Mouse (Mus musculus) thymus, adult 2 months (tissue): ENCODE data around the gene B3galnt2. TPM values are rescaled to one million over a fixed set of nuclear protein-coding genes. Genes with fewer than 3 reads are reported as not detected.

Source experiments
- DNase-seq: peaks from one replicate; pipeline ENCODE4 v3.0.0; 2021
- H3K27ac ChIP-seq: fragments of 200-500 bp; 2 replicates; pipeline ENCODE4 v1.5.1; 2012; ENCODE audit warnings: low read length, control low read depth; ENCODE audit not compliant: control insufficient read depth, insufficient read depth
- H3K27me3 ChIP-seq: fragments of 200-500 bp; 2 replicates; pipeline ENCODE4 v1.6.1; 2012; ENCODE audit warnings: mild to moderate bottlenecking, low read length, moderate library complexity, mixed read lengths; ENCODE audit not compliant: control insufficient read depth, insufficient read depth
- H3K36me3 ChIP-seq: fragments of 200-500 bp; 2 replicates; pipeline ENCODE4 v1.6.1; 2012; ENCODE audit warnings: mild to moderate bottlenecking, low read length, moderate library complexity; ENCODE audit not compliant: control insufficient read depth, insufficient read depth
- H3K4me1 ChIP-seq: fragments of 200-500 bp; replicated peaks from 2 replicates; pipeline ENCODE4 v1.6.1; 2012; ENCODE audit warnings: low read length; ENCODE audit not compliant: control insufficient read depth, insufficient read depth
- H3K4me3 ChIP-seq: fragments of 200-500 bp; 2 replicates; pipeline ENCODE4 v1.5.1; 2012; ENCODE audit warnings: mild to moderate bottlenecking, low read length, control low read depth, moderate library complexity; ENCODE audit not compliant: control insufficient read depth, insufficient read depth
- CTCF ChIP-seq: fragments of 200-500 bp; IDR thresholded peaks from 2 replicates; pipeline ENCODE4 v1.5.1; 2012; ENCODE audit warnings: mild to moderate bottlenecking, control low read depth, low read length, moderate library complexity, borderline replicate concordance; ENCODE audit not compliant: control insufficient read depth, poor library complexity, insufficient read depth; ENCODE audit errors: extremely low read depth
- POLR2A ChIP-seq: fragments of 200-500 bp; IDR thresholded peaks from 2 replicates; pipeline ENCODE4 v1.6.1; 2012; ENCODE audit warnings: mild to moderate bottlenecking, low read length, control low read depth, moderate library complexity; ENCODE audit not compliant: control insufficient read depth, poor library complexity, insufficient read depth; ENCODE audit errors: extremely low read depth
- WGBS: fragments of 180-500 bp; shearing (Covaris S2); methylation state at CpG from one replicate; pipeline ENCODE4 v1.1.7; 2018; 5-methylcytosine and 5-hydroxymethylcytosine counted together
- polyA plus RNA-seq: library from polyadenylated mRNA; depleted of rRNA; stranded (reverse); fragments of >200 nt; gene quantifications from 2 replicates; pipeline ENCODE4 v1.2.3, GENCODE M21; 2012; rRNA removed

Gene B3galnt2
- polyA plus RNA-seq = 82.5 and 98.8 TPM in 2 replicates

DNA sequence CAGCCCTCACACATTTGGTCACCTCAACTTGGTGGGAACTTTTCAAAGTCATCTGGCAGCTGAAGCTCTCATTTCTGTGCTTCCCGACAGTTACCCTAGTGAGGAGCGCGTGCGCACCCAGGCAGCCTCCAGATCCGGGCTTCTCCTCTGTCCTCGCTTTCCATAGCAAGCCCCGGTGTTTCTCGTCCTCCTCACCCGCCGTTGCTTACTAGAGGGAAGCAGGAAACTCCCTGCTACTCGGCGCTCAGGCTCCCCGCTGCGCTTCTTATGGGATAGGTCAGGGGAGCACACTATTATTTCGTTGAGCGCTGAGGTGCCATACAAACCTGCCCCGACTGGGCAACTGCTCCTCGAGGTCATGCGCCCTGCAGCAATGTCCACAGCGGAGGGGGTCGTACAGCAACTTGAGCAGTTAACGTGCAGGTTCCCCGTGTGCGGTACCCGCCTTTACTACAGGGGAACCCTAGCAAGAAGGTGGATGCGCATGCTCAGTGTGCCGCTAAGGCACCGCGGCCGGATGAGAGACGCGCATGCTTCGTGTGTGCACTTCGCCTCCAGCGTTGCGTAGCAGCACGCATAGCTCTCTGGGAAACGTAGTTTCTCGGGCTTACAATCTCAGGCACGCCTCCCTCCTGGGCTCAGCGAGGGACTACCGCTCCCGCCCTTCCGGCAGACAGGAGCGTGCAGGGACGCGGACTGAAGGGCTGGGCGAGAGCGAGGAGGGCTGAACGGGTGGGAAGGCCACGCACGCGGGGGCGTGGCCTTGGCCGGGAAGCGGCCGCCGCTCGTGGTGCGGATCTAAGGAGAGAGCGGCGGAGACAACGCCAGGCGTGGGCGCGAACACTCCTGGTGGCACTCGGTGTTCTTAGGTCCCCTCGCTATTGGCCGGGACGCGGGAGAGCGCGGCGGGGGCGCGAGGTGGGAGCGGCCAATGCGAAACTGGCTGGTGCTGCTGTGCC, at the start of gene B3galnt2:
TSS of gene B3galnt2 (plus strand) at position 596 of the 959 bp plus-strand sequence.
- Histone ChIP-seq H3K27ac (peak within 1 kb of the TSS; percentile 40), H3K4me3 (peak within 1 kb of the TSS; percentile 63), H3K27me3 (no peaks in the 10 kb centered on the region), H3K4me1 (peaks cover 4% of the 10 kb centered on the region; the same call in 1 of the 2 replicates), H3K36me3 (no peaks in the 10 kb centered on the region)
- WGBS = under 1% methylated on average over 78 of the region's 78 CpGs
- DNase-seq = peak; percentile 95
- TF ChIP-seq CTCF = no peak; the same call in 1 of the 2 replicates
- TF ChIP-seq POLR2A = peak; percentile 86

DNA sequence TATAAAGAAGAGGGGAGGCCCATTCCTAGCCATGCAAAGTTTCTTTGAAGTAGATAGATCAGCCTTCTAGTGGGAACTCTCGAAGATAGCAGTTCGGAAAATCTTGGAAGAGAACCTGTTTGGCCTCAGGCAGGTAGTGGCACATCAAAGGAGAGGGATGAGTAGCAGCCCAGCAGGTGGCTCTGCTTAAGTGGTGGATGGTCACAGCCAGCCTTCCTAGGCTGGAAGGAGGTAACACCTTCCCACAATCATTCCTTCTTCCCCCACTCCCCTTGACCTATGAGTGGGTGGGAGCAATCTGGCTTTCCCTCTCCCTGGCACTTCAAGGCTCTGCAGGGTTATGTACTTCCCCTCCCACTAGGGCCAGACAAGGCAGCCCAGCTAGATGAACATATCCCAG, 42.9 kb upstream of the B3galnt2 start:
- WGBS = 76% methylated on average over 2 of the region's 2 CpGs
- no peaks in the 10 kb centered on the region for H3K27me3 ChIP-seq
- H3K36me3 ChIP-seq = no peaks in the 10 kb centered on the region
- H3K4me1 ChIP-seq = no peaks in the 10 kb centered on the region
- no peak overlapping the region for H3K4me3 ChIP-seq
- DNase-seq = no peak
- no peak overlapping the region for H3K27ac ChIP-seq
- TF ChIP-seq CTCF = no peak
- no peak for TF ChIP-seq POLR2A

DNA sequence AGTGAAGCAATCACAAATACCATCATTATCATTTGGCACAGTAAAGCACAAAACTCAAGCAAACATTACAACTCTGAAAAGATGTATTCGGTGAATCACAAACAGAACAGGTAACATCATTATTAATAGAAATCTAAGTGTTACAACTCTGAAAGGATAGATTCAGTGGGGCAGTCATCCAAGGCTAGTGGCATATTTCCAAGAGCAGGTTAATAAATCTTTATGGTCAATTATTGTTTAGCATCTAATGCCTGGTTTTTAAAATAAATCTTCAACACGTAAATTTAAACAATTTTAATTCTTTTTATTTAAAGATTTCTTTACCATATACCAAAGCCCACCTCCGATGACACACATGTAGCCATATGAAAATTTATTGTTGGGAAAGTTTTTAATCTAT, 34.9 kb upstream of the B3galnt2 start:
- H3K4me3 ChIP-seq = no peak overlapping the region
- no peaks in the 10 kb centered on the region for H3K36me3 ChIP-seq
- H3K4me1 ChIP-seq = no peaks in the 10 kb centered on the region
- no peaks in the 10 kb centered on the region for H3K27me3 ChIP-seq
- TF ChIP-seq POLR2A (no peak), CTCF (no peak)
- H3K27ac ChIP-seq = no peak overlapping the region
- DNase-seq = no peak
- WGBS = 98% methylated on average over 3 of the region's 3 CpGs

DNA sequence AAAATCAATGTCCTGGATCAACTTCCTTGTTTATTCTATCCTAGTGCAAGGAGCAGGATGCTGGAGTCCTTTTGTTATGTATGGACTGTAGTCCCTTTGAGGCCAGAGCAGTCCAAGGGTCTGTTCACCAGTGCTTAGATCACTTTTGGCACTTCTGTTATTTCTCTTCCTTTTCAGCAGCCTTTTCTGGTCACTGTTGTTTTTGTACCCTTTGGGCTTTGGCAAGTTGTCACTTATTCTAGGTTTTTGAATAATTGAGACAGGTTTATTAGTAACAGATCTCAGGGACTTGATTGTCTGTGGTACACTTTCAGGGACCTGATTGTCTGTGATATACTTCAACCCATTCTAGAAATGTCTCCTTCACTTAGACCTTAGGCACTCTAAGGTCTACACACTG, 31.7 kb upstream of the B3galnt2 start:
- H3K36me3 ChIP-seq = no peaks in the 10 kb centered on the region
- no peak overlapping the region for H3K4me3 ChIP-seq
- H3K4me1 ChIP-seq = no peaks in the 10 kb centered on the region
- no peak overlapping the region for H3K27ac ChIP-seq
- H3K27me3 ChIP-seq = no peaks in the 10 kb centered on the region
- no peak for TF ChIP-seq POLR2A
- no peak for TF ChIP-seq CTCF
- DNase-seq = no peak

DNA sequence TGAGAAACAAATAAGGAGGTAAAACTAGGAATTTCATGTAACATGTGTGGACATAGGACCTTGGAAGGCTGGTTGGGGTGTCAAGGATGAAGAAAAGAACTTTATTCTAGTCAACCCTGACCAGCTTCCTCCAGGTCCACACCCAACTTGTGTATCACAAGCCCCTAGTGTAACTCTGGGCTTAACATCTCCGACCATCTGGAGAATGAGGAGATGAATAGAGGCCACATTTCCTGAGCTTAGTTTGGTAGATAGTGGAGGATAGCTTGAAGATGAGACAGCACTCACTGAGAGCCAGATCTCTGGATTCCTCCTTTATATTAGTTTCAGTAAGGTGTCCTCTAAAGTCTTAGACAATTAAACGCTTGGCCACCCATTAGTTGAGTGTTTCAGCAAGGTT, 24.3 kb upstream of the B3galnt2 start:
- Histone ChIP-seq H3K4me1 (no peaks in the 10 kb centered on the region), H3K27ac (no peak overlapping the region), H3K36me3 (no peaks in the 10 kb centered on the region), H3K27me3 (no peaks in the 10 kb centered on the region), H3K4me3 (no peak overlapping the region)
- no peak for TF ChIP-seq CTCF
- no peak for TF ChIP-seq POLR2A
- DNase-seq = no peak
- WGBS = 89% methylated on average over 2 of the region's 2 CpGs

DNA sequence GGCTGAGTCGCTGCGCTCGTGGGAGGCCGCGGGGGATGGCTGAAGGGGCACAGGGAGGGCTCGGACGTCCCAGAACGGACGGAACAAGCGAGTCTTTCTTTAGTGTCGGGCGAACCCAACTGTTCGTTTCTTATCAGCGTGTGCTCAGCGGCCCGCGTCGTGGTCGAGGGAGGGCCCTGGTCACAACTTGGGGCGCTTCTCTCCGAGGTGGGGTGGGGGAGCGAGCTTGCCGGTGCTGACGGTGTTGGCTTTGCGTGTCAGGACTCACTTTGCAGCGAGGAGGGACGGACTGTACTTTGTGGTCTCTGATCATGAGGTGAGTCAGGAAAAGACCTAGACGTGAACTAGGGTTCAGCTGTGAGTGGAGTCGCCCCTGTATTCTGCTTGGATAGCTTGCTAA, 662 bp downstream of the B3galnt2 start:
- DNase-seq = peak; percentile 53
- Histone ChIP-seq H3K4me3 (peak overlapping the region; percentile 63), H3K27me3 (no peaks in the 10 kb centered on the region), H3K4me1 (peaks cover 4% of the 10 kb centered on the region; the same call in 1 of the 2 replicates), H3K27ac (no peak overlapping the region), H3K36me3 (no peaks in the 10 kb centered on the region)
- no peak for TF ChIP-seq POLR2A
- TF ChIP-seq CTCF = no peak
- under 1% methylated on average over 29 of the region's 29 CpGs for WGBS
